Mouse (Mus musculus) testis, postnatal 14 days (tissue): Measurements from ENCODE around the gene Adgra3.

Experiments
- DNase-seq: peaks from one replicate; pipeline ENCODE4 v3.0.0; 2021; ENCODE audit warnings: low spot score

Gene Adgra3

DNA sequence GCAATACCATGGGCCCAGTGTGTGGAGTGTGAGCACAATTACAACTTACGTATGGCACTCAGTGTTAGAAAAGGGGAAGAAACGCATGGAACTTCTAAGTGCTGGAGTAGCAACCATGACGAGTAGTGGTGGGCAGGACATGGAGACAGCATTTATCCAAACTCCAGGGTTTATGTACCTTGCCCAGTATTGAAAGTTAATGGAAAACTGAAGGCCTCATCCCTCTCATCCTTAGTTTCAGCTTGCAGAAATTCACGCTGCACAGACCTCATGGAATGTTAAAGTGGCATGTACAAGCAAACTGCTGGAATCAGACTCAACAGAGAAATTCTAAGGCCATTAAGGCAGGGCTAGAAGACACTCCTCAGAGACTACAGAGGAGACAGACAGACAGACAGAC is 84.6 kb downstream of the Adgra3 start:
- DNase-seq: no peak

DNA sequence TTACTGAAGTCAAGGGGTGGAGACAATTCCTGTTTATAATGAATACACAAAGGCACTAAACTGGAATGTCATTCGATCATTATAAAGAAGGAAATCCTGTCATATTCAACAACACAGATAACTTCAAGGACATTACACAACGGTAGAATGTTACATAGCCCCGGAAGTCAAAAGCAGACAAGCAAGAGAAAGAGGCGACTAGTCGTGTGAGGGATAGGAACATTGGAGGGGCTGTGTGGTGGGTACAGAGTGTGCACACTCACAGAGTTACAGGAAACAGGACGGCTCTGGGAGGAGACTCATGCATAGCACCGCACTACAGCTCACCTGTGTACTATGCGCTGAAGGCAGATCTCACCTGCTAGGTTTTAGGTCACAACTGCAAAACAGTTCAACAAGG is 89.1 kb downstream of the Adgra3 start:
- DNase-seq: no peak

DNA sequence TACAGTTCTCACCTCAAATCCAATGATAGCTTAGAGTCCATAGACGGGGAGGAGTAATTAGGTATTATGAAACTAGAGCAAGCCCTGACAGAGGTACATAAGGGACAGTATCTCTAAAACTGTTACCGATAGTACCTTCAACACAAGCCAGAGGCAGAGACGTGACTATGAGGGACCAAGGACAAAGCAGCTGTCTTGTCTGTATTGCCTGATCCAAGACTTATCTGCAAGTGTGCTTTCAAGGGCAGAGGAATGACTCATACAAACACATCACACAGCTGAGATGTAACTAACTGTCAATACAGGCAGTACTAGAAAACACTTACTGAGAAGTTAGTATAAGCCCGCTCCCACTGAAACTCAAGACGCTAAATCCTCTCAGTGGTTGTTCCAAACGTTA is 91.1 kb downstream of the Adgra3 start:
- no peak for DNase-seq

DNA sequence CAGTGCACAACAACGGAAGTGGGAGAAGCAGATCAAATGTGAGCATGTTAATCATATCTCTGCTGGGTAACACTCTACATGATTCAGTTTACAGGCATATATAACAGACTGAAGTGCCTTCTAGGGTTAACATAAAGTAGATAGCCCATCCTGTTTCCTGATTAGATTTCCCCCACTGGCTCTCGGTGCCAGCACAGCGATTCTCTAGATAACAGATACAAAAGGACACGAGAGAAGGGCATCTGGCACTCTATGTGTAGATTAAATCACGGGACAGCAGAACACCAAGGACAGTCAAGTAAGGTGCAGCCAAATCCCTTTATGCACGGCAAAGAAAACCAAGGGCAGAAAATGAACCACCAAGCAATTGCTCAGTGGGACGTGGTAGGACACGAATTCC is 93.0 kb downstream of the Adgra3 start:
- DNase-seq: no peak

DNA sequence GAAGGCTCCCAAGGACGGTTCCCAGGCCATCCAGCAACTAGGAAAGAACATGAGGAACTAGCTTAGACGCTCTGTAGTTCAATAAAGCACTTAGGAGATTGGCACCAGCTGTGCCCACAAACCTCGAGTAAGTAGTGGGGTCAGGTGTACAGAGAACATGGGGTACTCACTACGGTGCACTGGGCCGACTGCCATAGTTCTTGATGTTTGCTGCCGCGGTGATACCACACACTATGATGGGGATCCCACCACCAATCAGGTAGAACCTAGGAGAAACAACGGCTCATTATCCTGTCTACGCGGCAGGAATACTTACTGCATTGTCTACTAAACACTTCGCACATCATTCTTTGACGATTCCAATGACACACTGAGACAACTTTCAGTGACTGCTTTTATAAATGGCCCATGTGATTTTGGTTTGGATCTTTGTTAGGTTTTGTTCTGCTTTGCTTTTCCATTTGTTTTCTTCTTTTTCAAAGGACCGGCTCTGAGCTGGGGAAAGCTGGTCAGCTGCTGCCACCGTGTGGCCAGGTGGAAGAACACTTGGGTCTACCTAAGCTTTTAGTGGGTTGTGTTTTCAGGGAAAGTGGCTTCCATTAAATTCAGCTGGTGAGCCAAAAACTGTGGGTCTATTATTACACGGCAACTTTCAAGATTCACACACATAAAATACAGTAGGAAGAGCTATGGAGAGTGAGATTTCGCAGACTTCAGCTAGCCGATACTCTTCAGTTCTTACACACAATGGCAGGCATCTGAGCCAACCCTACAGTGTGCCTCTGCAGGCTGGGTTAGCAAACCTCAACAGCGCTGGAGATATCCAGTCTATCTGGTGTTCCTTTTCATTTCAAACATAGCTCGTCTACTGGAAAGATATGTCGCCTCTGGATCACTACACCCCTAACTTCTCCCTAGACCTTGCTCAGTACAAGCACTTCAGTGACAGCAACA is 97.1 kb downstream of the Adgra3 start:
- no peak for DNase-seq

DNA sequence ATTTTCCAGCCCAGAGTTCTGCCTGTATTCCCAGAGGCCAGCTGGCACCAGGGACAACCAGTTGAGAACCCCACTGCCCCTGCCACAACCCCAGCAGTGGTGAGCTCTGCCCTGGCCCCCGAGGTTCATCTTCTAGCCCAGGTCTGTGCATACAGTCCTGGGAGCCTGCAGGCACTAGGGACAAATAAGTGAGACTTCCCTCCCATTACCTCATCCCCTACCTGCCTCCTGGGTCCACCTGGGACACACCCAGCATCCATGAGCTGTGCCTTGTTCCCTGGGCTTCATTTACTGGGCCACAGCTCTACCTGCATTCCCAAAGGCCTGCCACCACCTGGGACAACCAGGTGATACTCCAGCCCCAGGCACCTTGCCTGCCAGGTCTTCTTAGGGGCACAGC is 122.5 kb downstream of the Adgra3 start:
- no peak for DNase-seq

DNA sequence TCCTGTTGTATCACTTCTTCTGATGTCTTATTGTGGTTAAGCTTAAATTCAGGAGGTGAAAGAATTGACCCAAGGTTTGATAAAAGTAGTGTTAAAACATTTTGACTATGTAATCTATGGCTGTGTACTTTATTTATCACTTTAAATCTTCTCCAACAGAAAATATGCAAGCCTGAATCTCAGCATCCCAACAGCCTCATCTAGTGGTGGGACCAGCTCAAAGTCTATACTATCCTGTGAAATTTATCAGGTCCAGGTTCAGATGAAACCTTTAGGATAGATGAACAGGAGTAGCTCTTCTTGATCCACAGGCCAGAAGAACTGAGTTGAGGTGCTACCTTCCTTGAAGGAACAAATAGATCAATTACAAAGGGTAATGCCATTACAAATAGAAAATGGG is 134.1 kb downstream of the Adgra3 start:
- DNase-seq: no peak

DNA sequence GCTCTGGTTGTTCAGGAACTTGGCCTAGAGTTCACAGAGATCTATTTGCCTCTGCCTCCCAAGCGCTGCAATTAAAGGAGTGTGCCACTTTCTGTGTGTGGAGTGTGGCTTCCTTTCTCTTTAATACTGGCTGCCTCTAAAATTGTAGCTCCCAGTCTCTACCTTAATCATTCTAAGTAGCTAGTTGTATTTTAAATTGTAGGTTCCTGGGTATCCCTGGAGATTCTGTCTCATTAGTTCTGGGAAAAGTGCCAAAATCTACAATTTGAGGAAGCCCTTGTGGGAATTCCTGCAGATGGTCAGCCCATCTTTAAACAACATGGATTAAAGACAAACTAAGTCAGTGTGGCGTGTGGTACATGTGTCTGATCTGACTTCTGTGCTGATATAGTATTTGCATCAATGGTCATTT is 143.1 kb downstream of the Adgra3 start:
- DNase-seq: no peak
